Mouse (Mus musculus) erythroblast, adult 5-6 weeks (primary cell): ENCODE results near the gene Ntrk2. TPM values are rescaled to one million over a fixed set of nuclear protein-coding genes. Genes with fewer than 3 reads are reported as not detected.

Experiments used
- ATAC-seq: replicated peaks from 2 replicates; pipeline ENCODE4 v1.8.0; 2016; ENCODE audit warnings: moderate number of reproducible peaks, mild to moderate bottlenecking, moderate TSS enrichment, inconsistent platforms; ENCODE audit not compliant: poor library complexity, low FRiP score, severe bottlenecking
- total RNA-seq, 2 experiments: library from RNA; stranded (forward) in 1 of 2; stranded (reverse) in 1 of 2; fragments of 150-400 nt in 1 of 2; fragments of 200-764, 138-1000 nt in 1 of 2; gene quantifications; 2 replicates each; pipeline versions ENCODE4 v1.2.3 to v1.2.4; 2015 to 2017; ENCODE audit warnings: low replicate concordance in 2 of 2

Gene Ntrk2
- total RNA-seq, 2 experiments from 2014 or later: 0.38 TPM; not detected in 1

DNA sequence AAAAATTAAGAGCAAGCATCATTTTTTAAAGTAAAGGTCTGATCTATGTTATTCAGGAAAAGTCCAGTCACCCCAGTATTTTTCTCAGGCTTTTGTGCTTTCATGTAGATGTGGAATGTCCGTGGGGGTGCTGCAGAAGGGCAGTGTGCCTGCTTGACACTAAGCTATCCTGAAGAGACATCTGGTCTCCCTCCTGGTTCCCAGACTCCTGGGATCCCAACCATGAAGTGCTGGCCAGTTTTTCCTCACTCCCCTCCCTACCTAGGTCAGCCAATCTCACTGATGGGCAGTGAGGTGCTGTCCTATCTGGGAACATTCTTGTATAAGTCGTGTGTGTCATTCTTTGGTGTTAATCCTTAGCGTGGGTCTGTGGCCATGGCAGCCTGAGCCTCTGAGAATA, 369.7 kb downstream of the Ntrk2 start:
- ATAC-seq: no peak

DNA sequence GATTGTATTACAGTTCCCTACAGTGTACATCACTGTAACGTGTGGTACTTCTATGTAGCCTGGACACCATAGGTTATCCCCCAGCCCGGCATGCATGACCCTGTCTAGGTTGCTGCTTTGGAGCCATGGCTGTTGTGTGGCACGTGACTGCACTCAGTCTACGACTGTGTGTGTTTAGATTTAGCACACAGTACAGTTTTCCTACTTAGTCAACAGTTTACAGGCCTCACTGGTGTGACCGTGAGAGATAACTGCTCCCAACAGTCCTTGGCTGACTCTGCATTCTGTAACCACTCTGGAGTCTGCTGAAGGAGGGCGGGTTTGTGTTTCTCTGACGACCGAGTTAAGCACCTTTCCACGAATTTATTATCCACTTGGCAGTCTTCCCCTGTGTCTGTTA, 370.1 kb downstream of the Ntrk2 start:
- ATAC-seq: no peak

DNA sequence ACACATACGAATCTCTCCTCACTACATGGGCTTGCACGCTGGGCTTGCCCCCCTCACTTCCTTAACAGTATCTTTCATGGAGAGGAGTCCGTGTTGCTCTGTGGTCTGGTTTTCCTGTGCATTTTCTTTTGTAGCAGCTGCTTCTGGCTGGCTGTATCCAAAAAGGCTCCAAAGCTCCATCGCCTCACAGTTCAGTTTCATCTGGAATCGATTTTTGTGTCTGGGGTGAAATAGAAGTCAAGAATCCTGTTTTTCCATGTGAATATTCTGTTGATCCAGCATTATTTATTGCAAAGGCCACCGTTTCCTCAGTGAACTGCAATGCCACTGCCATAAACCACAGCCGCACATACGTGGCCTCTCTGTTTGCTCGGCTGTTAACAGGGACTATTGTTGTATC, 370.6 kb downstream of the Ntrk2 start:
- no peak for ATAC-seq

DNA sequence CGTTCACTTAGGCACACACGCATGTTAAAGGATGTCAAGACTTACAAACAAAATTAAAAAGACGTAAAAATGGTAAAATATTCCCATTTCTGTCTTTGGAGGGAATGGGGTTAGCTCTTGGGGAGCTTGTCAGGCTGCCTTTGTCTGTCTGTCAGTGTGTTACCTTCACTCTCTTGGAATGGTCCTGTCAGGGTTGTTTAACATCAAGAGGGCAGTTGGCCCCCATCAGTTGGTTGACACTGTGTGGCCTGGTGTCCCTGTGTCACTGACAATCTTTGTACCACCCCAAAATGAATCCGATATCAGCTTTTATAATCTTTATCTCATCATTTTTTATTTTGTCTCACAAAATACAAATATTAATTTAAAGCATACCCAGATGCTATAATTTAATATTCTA, 373.6 kb downstream of the Ntrk2 start:
- ATAC-seq: no peak

DNA sequence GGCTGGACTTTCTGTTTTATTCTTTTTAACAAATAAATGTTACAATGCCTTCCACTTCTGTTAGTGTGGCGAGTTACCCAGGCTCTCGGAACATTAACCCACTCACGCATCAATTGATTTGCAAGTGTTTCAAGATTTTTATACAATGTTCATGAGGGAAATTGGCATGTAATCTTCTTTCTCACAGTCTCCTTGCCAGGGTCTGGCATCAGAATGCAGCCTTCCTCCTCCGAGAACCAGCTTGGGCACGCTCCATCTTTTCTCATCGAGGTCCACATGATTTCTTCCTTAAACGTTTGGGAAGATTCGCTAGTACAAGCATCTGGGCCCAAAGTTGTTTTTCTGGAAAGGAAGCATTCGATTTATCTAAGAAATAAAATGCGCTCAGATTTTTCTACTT, 374.4 kb downstream of the Ntrk2 start:
- no peak for ATAC-seq

DNA sequence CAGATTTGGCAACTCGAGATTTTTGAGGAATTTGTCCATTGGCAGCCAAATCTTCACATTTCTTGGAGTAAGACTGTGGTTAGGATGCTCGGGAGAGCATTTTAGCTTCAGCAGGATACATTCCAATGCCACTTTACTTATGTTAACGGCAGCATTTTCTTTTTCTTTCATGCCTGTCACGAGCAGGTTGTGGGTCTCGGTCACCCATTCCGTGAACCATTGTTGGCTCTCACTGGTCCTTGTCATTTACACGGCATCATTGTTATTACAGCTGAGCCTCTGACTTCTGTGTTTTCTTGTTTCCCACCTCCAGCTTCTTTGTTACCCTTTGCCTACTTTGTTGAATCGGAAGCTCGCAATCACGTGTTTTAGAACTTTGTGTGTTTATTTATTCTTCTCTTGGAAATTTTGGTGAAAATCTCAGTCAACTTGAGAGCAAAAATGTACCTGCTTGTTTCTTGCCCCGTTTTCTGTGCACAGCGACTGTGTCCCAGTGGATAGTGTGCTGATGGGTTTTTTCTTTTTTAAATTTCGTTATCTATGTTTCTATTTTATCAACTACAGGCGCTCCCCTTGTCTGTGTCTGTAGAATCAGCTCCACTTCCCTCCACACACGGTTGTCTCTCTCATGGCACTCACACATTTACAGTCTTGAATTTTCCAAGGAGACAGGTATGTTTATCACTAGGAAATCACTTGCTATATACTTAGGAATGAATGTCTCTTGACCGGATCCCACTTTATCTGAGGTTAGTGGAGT, 375.0 kb downstream of the Ntrk2 start:
- no peak for ATAC-seq

DNA sequence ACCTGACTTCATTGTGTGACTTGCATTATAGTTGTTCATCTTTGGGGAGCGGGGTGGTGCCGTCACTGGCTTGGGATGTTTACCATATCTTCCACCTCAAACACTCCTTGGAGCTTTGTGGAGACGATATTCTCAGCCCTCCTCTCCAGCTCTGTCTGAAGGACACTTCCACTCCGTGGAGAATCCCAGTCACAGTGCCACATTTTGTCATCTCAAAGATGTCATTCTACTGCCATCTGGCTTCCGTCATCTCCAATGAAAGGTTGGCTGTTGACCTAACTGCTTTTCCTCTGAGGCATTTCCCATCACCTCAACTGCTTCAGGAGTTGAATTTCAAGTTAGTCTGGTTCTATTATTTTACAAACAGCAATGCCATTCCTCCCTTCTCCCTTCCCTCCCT, 376.3 kb downstream of the Ntrk2 start:
- ATAC-seq: no peak

Other genes starting within 250 kb of the Ntrk2 start
- not detected in 2 replicates for gene Slc28a3, start 195.7 kb upstream of the Ntrk2 start, total RNA-seq (2015; ENCODE audit: low replicate concordance)
- 0.17 TPM in 1 of 2 replicates, not detected in the other for gene Slc28a3, start 195.7 kb upstream of the Ntrk2 start, total RNA-seq (2017; ENCODE audit: low replicate concordance)